Mouse (Mus musculus) urinary bladder, postnatal 25 days (tissue): ENCODE results near the gene Nt5c1a.

Source experiments
- DNase-seq: peaks from one replicate; pipeline ENCODE4 v3.0.0; 2022; ENCODE audit warnings: low spot score

Nt5c1a gene

GRCm38 (mm10) chr4:123247147-123247880 lies 46.0 kb downstream of the Nt5c1a start:
- DNase-seq, result no peak

DNA sequence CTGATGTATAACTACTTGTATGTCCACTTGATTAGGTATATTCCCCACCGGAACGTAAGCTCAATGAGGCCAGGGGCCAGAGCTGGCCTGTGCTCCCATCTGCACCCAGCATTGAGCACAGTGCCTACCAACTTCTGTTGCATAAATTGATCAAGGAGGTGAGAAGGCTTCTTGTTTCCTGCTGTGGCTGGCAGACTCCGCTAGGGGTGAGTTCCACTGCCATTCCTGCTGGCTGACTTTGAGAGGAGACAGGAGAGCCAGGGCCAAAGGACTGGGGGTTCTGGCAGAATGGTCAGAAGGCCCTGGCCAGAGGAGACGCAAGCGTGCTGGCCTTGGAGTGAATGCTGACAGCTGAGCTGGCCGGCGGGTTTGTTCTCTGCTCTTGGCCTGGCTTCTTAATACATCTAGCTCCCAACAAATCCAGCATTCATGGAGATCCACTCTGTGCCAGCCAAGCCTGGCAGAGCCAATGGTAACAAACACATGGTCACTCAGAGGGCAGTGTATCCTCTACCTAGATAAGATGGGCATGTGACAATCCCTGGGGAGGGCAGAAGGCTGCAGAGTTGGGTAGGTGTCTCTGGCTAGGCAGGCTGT lies 47.8 kb downstream of the Nt5c1a start:
- DNase-seq, result no peak

- no peak for DNase-seq
Observed at GRCm38 (mm10) chr4:123252214-123252613, 50.9 kb downstream of the Nt5c1a start.

GRCm38 (mm10) chr4:123254617-123255016 lies 53.3 kb downstream of the Nt5c1a start:
- DNase-seq, result no peak

- no peak for DNase-seq
Observed at GRCm38 (mm10) chr4:123260071-123260746, 58.9 kb downstream of the Nt5c1a start.

- DNase-seq, result no peak
Observed at GRCm38 (mm10) chr4:123261721-123262401, 60.6 kb downstream of the Nt5c1a start, which contains the start of gene Pabpc4. Gene Pabpc4, plus strand, starts transcription at chr4:123262351.
